Mouse (Mus musculus) limb, embryonic 14.5 days (tissue): Measurements from ENCODE around the gene Hectd4. TPM values are rescaled to one million over a fixed set of nuclear protein-coding genes. Genes with fewer than 3 reads are reported as not detected.
"Not testable (repeated sequence)": the region's sequence is repeated elsewhere in the genome, so short reads cannot be mapped to it uniquely, and the experiment has no call there.

ENCODE experiments used
- ATAC-seq: fragments of 200-750 bp; cut with Nextera tagmentation; 2 replicates; pipeline ENCODE4 v1.8.0; 2017; ENCODE audit warnings: low read depth, moderate number of reproducible peaks, moderate TSS enrichment; ENCODE audit not compliant: low FRiP score
- DNase-seq: peaks from one replicate; pipeline ENCODE4 v3.0.0-alpha.2; 2015; ENCODE audit warnings: low spot score
- H3K27ac ChIP-seq: fragments of 300-500 bp; sonication (generic); replicated peaks from 2 replicates; pipeline ENCODE4 v1.5.1; 2014; ENCODE audit warnings: low read depth, mild to moderate bottlenecking, low read length, moderate library complexity, mixed read lengths
- H3K27me3 ChIP-seq: fragments of 300-500 bp; sonication (generic); 2 replicates; pipeline ENCODE4 v1.6.1; 2014; ENCODE audit warnings: low read length, mixed read lengths; ENCODE audit not compliant: control insufficient read depth, insufficient read depth
- H3K36me3 ChIP-seq: fragments of 300-500 bp; sonication (generic); 2 replicates; pipeline ENCODE4 v1.6.1; 2014; ENCODE audit warnings: mild to moderate bottlenecking, low read length, moderate library complexity, mixed read lengths; ENCODE audit not compliant: control insufficient read depth, insufficient read depth
- H3K4me1 ChIP-seq: fragments of 300-500 bp; sonication (generic); 2 replicates; pipeline ENCODE4 v1.6.1; 2014; ENCODE audit warnings: antibody characterized with exemption, low read length, mixed read lengths; ENCODE audit not compliant: control insufficient read depth, insufficient read depth
- H3K4me2 ChIP-seq: fragments of 300-500 bp; sonication (generic); replicated peaks from 2 replicates; pipeline ENCODE4 v1.6.1; 2014; ENCODE audit warnings: low read depth, mild to moderate bottlenecking, low read length, moderate library complexity; ENCODE audit not compliant: severe bottlenecking
- H3K4me3 ChIP-seq: fragments of 300-500 bp; sonication (generic); replicated peaks from 2 replicates; pipeline ENCODE4 v1.5.1; 2014; ENCODE audit warnings: low read length
- H3K9ac ChIP-seq: fragments of 300-500 bp; sonication (generic); 2 replicates; pipeline ENCODE4 v1.6.1; 2014; ENCODE audit warnings: mild to moderate bottlenecking, low read depth, low read length, moderate library complexity; ENCODE audit not compliant: severe bottlenecking
- H3K9me3 ChIP-seq: fragments of 300-500 bp; sonication (generic); 2 replicates; pipeline ENCODE4 v1.6.1; 2016; ENCODE audit warnings: low read length; ENCODE audit not compliant: control insufficient read depth
- POLR2A ChIP-seq: fragments of 200-500 bp; IDR thresholded peaks from 2 replicates; pipeline ENCODE4 v1.8.0; 2012; ENCODE audit warnings: inconsistent platforms, mild to moderate bottlenecking, moderate library complexity, borderline replicate concordance; ENCODE audit not compliant: insufficient read depth, insufficient read length; ENCODE audit errors: extremely low read depth
- WGBS: fragments of 180-500 bp; shearing (Covaris S2); extraction: QIAGEN DNeasy Blood & Tissue Kit; methylation state at CpG from one replicate; pipeline ENCODE4 v1.1.7; 2014; 5-methylcytosine and 5-hydroxymethylcytosine counted together
- polyA plus RNA-seq, 2 experiments: library from polyadenylated mRNA; depleted of rRNA in 1 of 2; stranded (reverse) in 1 of 2; unstranded in 1 of 2; fragments of >200 nt; fragmentation: Nextera tagmentation in 1 of 2; extraction: Ambion mirVana in 1 of 2; gene quantifications; 2 replicates each; pipeline versions ENCODE4 v1.2.1 to v1.2.3; 2012 to 2014

Hectd4 gene
- polyA plus RNA-seq, 2 experiments: 7.0 to 15.2 TPM

DNA sequence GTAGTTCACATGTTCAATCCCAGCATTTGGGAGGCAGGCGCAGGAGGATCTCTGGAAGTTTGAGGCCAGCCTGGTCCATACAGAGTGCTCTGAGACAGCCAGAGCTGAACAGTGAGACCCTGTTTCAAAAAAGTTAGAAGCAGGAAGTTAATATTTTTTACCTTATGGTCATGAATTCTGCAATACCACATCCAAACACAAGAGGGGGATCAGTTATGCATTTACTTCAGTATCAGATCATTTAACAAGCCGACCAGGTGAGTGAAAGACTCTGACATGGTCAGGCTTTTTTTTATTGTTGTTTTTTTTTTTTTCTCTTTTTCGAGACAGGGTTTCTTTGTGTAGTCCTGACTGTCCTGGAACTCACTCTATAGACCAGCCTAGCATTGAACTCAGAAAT is 18.3 kb upstream of the Hectd4 start:
- Histone ChIP-seq H3K27me3 (no peaks in the 10 kb centered on the region), H3K27ac (no peak overlapping the region), H3K9ac (no peak overlapping the region), H3K4me3 (no peak overlapping the region), H3K36me3 (peaks cover 13% of the 10 kb centered on the region), H3K9me3 (no peaks in the 10 kb centered on the region), H3K4me2 (no peak overlapping the region), H3K4me1 (peaks cover 3% of the 10 kb centered on the region)
- WGBS: 53% methylated on average over 3 of the region's 3 CpGs
- ATAC-seq (no peak), DNase-seq (peak; percentile 64)
- no peak for TF ChIP-seq POLR2A

DNA sequence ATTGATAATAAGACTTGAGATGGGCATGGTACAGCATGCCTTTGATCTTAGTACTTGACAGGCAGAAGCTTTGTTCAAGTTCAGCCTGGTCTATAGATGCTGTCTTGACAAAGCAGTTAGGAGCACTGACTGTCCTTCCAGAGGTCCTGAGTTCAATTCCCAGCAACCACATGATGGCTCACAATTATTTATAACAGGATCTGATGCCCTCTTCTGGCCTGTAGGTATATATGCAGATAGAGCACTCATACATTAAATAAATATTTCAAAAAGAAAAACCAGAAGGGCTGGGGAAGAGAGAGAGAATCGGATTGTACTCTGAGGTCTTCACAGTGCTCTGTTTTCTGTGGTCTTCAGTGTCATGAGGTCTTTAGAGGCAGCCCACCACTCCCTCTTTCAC is 17.6 kb upstream of the Hectd4 start:
- WGBS: 78% methylated on average over 1 of the region's 1 CpGs
- Histone ChIP-seq H3K4me1 (peaks cover 3% of the 10 kb centered on the region), H3K27me3 (no peaks in the 10 kb centered on the region), H3K4me2 (no peak overlapping the region), H3K4me3 (no peak overlapping the region), H3K27ac (no peak overlapping the region), H3K36me3 (peaks cover 20% of the 10 kb centered on the region), H3K9ac (no peak overlapping the region), H3K9me3 (no peaks in the 10 kb centered on the region)
- DNase-seq: no peak
- no peak for TF ChIP-seq POLR2A
- ATAC-seq: no peak

DNA sequence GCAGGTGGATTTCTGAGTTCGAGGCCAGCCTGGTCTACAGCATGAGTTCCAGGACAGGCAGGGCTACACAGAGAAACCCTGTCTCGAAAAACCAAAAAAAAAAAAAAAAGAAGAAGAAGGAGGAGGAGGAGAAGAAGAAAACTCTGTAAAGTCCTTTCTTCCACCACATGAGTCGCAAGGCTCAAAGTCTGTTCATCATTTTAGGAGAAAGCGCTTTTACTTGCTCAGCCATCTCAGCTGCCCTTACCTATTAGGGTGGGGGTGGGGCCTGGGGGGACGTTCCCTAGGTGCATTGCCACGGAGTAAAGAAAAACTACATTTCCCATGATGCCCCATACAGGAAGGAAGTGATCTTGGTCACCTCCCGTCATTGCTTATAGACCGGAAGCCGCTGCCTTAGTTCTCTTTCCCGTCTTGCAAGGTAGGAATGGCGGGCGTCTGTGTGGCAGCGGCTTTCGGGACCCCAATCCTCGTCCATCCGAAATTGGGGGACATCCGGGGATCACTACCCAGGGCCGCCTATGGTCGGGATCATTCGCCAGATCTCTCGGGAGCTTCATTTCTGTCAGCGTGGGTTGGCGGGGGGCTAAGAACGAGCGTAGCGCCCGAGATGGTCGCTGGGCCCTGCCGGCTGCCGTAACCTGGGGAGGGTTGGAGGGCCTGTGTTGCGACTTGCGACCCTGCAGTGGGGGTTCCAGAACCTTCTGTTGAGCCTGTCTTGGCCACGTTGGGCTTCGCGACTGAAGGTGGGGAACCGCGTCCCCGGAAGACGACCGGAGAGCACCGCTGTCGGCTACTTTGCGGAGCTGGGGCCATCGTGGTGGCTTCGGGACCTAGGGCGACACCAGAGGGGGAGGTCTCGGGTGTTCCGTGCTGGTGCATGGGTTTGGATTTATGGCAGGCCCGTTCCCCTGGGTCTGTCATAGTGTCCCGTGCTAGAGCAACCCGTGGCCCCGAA is 15.6 kb upstream of the Hectd4 start, which contains the start of gene Rpl6:
TSS of gene Rpl6 (plus strand) at position 350 of the 958 bp plus-strand sequence.
- WGBS: 2% methylated on average over 52 of the region's 52 CpGs
- H3K4me2 ChIP-seq: peak within 1 kb of the TSS; percentile 74
- H3K9me3 ChIP-seq: no peaks in the 10 kb centered on the region
- peaks cover 3% of the 10 kb centered on the region for H3K4me1 ChIP-seq
- TF ChIP-seq POLR2A: peak; percentile 84; the same call in 1 of the 2 replicates
- DNase-seq (peak; percentile 94), ATAC-seq (peak; percentile 94)
- no peaks in the 10 kb centered on the region for H3K27me3 ChIP-seq
- H3K27ac ChIP-seq: peak within 1 kb of the TSS; percentile 82
- peak within 1 kb of the TSS; percentile 99 for H3K9ac ChIP-seq
- peaks cover 39% of the 10 kb centered on the region for H3K36me3 ChIP-seq
- peak within 1 kb of the TSS; percentile 97 for H3K4me3 ChIP-seq

DNA sequence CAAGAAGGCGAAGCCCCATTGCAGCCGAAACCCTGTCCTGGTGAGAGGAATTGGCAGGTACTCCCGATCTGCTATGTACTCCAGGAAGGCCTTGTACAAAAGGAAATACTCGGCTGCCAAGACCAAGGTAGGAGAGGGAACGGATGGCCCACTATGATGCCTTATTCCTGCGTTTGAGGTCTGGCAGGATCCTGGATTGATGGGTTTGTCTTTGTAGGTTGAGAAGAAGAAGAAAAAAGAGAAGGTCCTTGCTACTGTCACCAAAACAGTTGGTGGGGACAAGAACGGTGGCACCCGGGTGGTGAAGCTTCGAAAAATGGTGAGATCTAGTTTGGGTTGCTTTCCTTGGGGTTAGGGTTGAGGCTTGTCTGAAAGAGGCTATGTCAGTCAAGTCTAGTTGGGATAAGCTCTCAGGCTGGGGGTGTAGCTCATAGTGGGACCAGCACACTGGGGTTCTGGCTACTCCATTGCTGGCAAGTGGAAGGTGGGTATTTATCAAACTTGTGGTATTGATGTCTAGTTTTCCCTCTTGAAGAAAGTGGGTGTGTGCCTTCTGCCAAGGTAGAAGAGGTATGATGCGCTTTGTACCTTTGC is 14.4 kb upstream of the Hectd4 start:
- not testable (repeated sequence) for H3K27ac ChIP-seq, DNase-seq, H3K27me3 ChIP-seq, H3K9me3 ChIP-seq, ATAC-seq, H3K4me1 ChIP-seq
- Histone ChIP-seq H3K9ac (peak overlapping the region; percentile 99), H3K4me3 (peak overlapping the region; percentile 97), H3K36me3 (peaks cover 49% of the 10 kb centered on the region), H3K4me2 (peak overlapping the region; percentile 74)
- 70% methylated on average over 7 of the region's 10 CpGs for WGBS

DNA sequence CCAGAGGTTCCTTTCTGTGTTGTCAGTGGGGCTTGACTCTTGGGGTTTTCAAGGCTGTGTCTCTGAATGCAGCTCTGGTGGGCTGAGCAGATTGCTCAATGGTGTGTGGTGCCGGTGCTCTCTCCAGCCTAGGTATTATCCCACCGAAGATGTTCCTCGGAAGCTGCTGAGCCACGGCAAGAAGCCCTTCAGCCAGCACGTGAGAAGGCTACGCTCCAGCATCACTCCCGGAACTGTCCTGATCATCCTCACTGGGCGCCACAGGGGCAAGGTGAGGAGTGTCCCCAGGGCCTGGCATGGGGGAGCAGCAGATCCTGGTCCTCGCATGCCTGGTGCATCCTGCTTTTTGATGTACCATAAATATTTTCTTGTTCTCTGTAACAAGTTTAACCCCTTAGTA is 13.5 kb upstream of the Hectd4 start:
- Histone ChIP-seq H3K27me3 (no peaks in the 10 kb centered on the region), H3K4me2 (peak overlapping the region; percentile 74; the same call in 1 of the 2 replicates), H3K27ac (no peak overlapping the region), H3K9ac (0 out of 2 replicates have a peak overlapping the region, but pooled peaks have one; percentile 99), H3K4me3 (0 out of 2 replicates have a peak overlapping the region, but pooled peaks have one; percentile 97), H3K36me3 (peaks cover 58% of the 10 kb centered on the region), H3K9me3 (no peaks in the 10 kb centered on the region), H3K4me1 (peaks cover 3% of the 10 kb centered on the region)
- DNase-seq: no peak
- ATAC-seq: no peak
- 73% methylated on average over 9 of the region's 9 CpGs for WGBS
- no peak for TF ChIP-seq POLR2A
